Mouse (Mus musculus) lung, adult 2 months (tissue): ENCODE measurements around the gene Olfr1497.

Source experiments
- CTCF ChIP-seq: fragments of 200-500 bp; IDR thresholded peaks from 2 replicates; pipeline ENCODE4 v1.5.1; 2011; ENCODE audit warnings: mild to moderate bottlenecking, low read length, control low read depth; ENCODE audit not compliant: insufficient read depth
- POLR2A ChIP-seq: fragments of 200-500 bp; IDR thresholded peaks from 2 replicates; pipeline ENCODE4 v1.6.1; 2011; ENCODE audit warnings: low read depth, mild to moderate bottlenecking, control low read depth, low read length, borderline replicate concordance; ENCODE audit errors: extremely low read depth

DNA sequence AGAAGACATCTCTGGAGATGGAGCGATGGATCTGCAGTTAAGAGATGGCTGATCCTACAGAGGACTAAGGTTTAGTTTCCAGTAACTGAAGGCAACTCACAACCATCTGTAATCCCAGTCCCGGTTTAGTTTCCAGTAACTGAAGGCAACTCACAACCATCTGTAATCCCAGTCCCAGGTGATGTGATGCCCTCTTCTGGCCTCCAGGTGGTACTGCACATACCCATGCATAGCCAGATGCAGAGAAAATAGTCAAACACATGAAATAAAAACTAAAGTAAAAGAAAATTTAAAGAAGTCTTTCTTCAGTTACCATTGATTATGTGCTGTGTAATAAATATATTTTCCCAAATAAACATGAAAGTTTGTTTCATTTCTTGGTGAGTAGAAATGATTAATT is 14.8 kb upstream of the Olfr1497 start:
- TF ChIP-seq CTCF (no peak), POLR2A (no peak)
